Mouse (Mus musculus): ENCODE data around the gene Tec.

Tec gene

DNA sequence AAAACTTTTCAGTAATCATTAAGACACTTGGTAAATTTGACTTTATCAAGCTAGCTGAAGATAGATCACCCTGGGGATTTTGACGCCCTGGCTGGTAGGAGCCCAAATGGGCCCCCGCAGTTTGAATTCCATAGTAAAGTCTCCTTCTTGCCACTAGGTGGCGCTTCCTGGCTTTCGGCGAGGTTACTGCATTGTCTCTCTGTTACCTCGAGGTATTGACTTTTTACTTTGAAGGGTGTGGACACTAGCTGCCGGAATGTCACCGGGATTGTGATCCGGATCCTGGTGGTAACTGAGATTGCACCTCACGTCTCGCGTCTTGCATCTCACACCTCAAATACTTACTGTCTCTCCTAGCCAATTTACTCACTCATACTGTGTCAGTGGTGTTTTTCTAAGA lies 23.3 kb upstream of the Tec start:
- DNase-seq (ENCODE audit: low read depth, low spot score), result peak; percentile 66

DNA sequence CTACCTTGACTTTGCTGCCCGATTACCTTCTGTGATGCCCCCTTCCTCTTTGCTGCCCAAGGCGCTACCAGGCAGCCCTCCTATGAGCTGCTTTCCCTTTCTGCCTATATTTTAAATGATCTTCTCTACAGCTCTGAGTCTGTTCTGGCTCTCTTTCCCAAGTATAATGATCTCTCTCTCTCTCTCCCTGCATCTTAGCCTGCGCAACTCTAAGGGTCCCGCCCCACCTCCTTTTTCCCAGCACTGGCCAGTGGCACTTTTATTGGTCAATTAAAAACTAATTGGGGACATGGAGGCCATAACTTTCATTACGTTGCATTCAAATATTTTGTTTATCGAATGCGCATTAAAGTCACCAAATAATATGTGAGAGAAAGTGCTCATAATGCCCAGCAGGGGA lies 20.0 kb upstream of the Tec start:
- no peak for DNase-seq (ENCODE audit: low read depth, low spot score)

DNA sequence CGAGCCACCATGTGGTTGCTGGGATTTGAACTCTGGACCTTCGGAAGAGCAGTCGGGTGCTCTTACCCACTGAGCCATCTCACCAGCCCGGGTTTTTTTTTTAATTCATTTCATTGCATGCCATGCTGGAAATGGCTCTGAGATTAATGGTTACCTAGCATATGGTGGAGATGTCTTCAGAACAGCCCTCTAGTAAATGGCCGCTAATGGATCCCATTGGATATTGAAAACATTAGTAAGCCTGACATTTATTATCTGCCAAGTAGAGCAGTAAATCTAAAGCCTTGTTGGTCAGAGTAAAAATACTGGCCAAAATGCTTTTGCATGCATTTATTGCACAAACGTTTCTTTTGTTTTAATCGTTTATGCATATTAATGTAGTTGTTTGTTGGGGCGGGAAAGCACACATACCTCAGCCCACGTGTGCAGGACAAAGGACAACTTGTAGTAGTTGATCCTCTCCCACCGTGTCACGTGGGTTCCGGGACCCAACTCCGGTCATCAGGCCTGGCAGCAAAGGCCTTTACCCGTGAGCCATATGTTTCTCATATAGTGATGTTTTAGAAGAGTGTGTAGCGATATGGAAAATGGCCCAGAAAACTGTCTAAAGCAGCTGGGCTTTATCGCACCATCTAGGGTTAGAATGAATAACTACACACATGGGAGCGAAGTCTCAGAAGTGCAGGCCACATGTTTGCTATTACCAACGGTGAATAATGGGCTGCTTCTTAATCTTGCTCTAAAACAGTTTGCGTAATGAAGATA lies 18.4 kb upstream of the Tec start:
- DNase-seq (ENCODE audit: low read depth, low spot score), result no peak

GRCm38 (mm10) chr5:72883706-72884105 lies 15.4 kb upstream of the Tec start:
- DNase-seq (ENCODE audit: low read depth, low spot score), result no peak

DNA sequence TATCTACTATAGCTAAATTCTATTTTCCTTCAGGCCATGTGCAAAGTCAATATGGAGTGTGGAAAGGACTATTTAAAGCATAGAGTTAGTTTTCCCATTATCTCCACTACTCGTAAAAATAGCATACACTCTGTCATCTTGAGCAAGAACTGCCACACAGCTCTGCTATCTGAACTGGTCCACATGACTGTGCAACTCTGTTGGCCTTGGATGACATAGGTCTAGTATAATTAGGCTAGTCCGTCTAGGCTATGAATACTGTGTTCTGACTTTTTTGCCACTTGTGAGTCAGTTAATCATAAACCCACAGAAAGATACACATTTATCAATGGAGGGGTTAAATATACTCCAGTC lies 14.1 kb upstream of the Tec start:
- DNase-seq (ENCODE audit: low read depth, low spot score), result no peak

DNA sequence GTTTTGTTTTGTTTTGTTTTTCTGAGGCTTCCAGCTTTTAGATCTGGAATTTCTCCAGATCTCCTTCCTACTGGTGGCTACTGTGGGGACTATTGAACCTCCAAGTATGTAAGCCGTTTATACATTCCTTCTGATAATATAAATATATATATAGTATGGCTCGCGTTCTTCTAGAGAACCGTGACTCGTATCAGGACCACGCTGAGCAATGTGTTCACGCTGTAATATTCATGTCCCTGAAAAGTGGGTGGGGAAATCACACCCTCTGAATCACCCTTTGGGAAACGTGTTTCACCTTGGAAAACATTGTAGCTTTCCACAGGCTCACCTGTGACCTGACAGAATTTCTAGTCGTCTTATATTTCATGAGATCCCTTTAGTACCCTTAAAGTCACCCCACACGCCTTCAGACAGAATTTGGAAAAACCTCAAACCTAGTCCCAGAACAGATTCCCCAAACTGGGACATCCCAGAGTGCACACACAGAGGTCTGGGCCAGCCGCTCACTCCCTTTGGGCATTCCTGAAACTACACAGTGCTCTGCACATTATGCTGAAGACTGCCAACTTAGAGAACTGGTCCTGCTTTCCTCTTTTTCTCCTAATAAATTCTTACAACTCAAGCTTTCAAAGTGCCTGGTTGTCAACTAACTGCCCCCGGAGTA lies 13.6 kb upstream of the Tec start:
- DNase-seq (ENCODE audit: low read depth, low spot score), result no peak

GRCm38 (mm10) chr5:72879736-72880135 lies 11.5 kb upstream of the Tec start:
- DNase-seq (ENCODE audit: low read depth, low spot score), result no peak

GRCm38 (mm10) chr5:72871114-72871513 lies 2.8 kb upstream of the Tec start:
- no peak for DNase-seq (ENCODE audit: low read depth, low spot score)

DNA sequence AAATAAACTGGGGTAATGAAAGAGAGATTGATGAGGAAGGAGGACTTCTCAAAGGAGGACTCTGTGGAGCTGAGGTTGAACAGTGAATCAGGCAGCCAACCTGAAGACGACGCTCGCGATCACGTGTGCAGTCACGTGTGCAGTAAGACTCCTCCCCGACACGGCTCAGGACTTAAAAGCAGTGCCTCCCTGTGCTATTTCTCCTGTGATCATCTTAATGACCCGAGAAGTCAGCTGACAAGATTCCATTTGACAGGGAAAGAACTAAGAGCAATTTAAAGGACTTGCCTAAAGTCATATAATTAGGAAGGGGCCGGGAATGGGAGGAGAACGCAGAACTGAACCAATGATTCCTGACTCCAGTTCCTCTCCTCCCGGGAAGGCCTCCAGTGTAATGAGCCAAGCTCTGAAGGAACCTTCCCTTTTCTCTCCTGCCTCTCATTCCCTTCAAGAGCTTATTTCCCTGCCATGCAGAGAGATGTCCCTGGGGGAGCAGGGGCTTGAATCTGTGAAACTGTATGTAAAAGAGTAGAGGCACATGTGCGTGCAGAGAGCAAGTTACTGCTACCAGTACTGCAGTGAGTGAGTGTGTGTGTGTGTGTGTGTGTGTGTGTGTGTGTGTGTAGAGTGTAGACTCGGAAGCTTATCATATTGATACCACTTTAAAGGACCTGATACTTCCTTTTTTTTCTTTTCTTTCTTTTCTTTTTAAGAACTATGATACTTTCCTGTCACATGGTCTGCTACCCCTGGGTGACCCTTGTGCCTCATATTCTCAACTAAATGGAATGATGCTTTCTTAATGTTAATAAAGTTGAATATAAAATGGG lies 1.7 kb upstream of the Tec start:
- DNase-seq (ENCODE audit: low read depth, low spot score), result no peak

DNA sequence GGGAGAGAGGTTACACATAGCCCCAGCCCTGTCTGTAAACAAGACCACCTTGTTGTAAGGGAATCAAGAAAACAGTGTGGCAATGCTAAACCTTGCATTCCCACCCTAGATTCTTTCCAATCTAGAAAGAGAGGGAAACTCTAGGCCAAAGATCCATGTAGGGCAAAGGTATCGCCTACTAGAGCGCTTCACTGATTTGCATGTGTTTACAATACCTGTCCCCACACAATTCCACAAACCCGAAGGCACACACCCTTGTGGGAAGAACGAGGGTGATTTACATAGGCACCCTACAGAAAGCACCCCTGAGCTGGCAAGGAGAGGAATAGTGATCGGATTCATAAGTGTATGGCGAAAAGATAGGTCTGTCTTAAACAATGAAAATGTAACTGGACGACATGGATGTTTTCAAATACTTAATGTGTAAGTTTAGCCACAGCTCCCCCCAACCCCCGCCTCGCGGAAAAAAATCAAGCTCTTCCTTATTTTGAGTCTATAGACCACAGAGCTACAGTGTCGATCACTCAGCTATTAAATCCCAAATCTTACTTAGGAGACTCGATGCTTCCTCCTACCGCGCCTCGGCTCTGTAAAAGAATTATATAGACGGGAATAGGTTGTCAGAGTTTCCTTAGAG lies 1.1 kb downstream of the Tec start:
- no peak for DNase-seq (ENCODE audit: low read depth, low spot score)

GRCm38 (mm10) chr5:72866260-72866905 lies 1.9 kb downstream of the Tec start:
- DNase-seq (ENCODE audit: low read depth, low spot score), result no peak

- no peak for DNase-seq (ENCODE audit: low read depth, low spot score)
These were observed 3.6 kb downstream of the Tec start for GRCm38 (mm10) chr5:72864654-72865178.

DNA sequence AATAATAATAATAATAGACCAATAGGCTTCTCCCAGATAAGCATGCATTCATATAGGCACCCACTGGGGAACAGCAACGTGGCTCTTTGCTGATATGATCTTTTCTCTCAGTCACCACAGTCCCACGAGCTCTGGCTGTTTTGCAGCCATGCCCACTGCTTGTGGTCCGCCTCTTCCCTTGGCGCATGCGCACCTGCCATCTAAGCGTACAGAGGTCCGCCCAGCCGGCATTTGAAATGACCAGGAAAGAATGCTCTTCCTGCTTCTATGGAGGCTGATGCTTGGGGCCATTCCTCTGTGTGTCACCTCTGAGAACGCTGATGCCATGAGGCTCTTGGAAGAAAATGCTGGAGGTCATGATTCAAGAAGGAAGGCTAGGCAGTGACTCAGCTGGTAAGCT lies 5.1 kb downstream of the Tec start:
- no peak for DNase-seq (ENCODE audit: low read depth, low spot score)

GRCm38 (mm10) chr5:72861726-72862385 lies 6.4 kb downstream of the Tec start:
- DNase-seq (ENCODE audit: low read depth, low spot score), result no peak

DNA sequence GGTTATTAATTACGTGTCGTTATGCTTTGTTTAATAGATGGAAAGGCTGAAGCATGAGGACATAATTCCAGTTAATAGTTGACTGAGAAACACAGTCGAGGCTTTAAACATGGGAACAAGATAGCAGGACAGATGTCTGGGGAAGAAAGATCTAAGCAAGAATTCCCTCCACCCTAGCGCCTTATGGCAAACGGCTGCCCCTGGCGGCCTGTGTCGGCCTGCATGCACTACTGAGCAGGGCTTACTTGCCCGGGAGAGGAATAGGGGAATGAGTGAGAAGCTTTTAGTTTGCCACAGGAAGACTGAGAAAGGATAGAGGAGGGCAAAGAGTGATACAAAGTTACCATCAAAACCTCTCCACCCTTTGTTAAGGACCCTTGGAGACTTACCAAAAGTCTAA lies 7.4 kb downstream of the Tec start:
- no peak for DNase-seq (ENCODE audit: low read depth, low spot score)

DNA sequence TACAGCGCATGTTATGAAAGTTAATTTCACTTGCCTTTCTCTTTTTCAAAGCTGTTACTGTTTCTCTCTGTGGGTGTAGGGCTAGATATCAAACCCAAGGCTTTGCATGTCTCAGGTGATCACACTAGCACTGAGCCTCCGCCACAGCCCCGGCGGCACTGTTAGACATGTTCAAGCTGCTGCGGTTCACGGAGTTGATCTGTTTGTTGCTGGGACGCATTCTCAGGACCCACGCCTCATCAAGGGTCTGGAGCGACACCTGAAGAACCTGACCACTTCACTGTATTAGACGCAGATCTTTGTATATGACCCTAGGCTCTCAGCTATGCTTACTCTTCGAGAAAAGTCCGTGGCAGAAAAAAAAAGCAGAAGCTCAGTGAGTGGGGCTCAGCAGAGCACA lies 10.0 kb downstream of the Tec start:
- no peak for DNase-seq (ENCODE audit: low read depth, low spot score)

DNA sequence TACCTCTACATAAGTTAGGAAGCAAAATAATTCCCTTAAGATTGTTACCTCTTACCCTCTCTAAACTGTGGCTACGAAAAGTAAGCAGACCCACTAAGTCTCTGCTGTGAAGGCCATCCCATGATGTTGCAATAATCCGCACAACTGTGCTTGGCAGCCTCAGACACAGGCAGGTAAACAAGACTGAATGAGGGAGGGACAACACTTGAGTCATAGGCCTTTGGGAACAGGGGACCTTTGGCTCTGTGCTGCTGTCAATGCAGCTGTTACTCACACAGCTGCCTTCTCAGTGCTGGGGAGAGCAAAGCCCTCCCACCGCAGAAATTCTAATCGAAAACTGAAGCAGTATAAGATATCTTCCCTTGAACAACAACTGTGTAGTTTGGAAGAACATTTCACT lies 10.5 kb downstream of the Tec start:
- DNase-seq (ENCODE audit: low read depth, low spot score), result no peak

GRCm38 (mm10) chr5:72856255-72856878 lies 11.9 kb downstream of the Tec start:
- DNase-seq (ENCODE audit: low read depth, low spot score), result no peak

DNA sequence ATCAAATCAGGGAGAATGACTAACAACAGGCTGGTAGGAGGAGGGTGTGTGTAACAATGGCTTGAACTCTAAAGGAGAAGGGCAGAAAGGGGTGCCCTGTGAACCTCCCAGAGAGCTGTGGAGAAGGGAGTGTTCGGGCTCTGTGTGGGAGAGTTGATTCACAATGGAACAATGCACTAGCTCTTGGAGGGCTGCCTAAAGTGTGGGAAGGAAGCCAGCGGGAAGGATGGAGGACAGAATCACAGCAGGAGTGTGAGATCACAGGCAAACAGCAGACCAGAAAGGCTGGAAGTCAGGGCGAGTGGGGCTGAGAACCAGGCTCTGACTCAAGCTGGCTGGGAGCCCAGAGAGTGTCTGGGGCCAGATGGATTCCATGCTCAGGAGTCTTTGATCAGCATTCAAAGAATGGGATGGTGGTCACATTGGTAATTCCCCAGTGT lies 12.6 kb downstream of the Tec start:
- peak; percentile 98 for DNase-seq (ENCODE audit: low read depth, low spot score)
